Mouse (Mus musculus) adrenal gland, postnatal 25 days (tissue): ENCODE data around the gene Fam20a. TPM values are rescaled to one million over a fixed set of nuclear protein-coding genes. Genes with fewer than 3 reads are reported as not detected.
A peak's percentile ranks its signal among the peaks of the same experiment; 100 is the strongest.
"Not testable (repeated sequence)": the region's sequence is repeated elsewhere in the genome, so short reads cannot be mapped to it uniquely, and the experiment has no call there.

Experiments
- DNase-seq: peaks from one replicate; pipeline ENCODE4 v3.0.0; 2021; ENCODE audit warnings: mixed read lengths
- total RNA-seq: library from RNA; stranded (reverse); gene quantifications from 2 replicates; pipeline ENCODE4 v1.2.3, GENCODE M21; 2021

The Fam20a gene
- total RNA-seq, 1 experiment from 2014 or later, result 3.7 TPM

DNA sequence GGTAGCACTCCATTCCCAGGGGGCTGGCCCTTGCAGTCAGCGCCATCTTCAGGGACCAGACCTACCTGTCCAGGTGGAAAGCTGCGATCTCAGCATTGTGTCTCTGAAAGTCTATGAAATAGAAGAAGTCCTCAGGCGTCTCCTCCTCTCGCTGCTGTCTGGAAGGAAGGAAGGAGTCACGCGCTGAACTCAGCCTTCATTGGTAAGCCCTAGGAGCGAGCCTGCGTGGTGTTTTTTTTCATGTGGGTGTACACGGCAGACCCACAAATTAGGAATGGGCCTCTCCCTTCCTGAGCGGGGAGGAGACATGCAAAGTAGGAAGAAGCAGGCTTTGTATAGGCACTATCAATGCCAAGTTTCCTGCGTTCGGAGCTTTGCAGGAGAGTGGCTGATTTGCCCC is 43.8 kb downstream of the Fam20a start:
- DNase-seq, result no peak

DNA sequence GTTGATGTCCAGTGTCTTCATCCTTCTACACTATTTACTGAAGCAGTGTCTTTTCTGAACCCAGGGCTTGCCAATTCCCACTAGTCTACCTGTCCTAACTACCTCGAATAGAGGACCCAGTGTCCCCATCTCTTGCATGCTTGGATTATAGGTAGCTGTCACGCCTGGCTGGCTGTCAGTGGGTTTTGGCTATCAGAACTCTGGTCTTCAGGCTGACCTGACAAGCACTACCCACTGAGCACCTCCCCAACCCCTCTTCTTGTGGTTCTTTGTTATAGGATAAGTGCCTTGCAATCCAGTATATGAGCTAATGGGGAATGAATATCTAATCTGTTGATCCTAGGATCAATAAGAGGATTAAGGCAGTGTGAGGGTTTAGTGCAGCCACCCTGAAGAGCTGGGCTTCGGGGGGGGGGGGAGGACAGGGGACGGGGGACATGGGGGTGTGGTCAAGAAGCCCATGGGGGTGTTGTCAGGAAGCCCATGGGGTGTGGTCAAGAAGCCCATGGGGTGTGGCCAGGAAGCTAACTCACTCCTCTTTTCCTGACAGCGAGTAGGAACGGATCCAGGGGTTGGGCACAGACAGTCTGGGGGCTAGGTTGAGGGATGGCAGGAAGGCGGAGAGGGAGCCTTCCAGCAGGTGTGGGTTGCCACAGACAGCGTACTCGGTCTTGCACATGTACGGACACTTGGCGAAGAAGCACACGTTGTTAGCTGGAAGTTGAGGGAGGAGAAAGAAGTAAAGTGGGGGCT is 45.3 kb downstream of the Fam20a start:
- no peak for DNase-seq

DNA sequence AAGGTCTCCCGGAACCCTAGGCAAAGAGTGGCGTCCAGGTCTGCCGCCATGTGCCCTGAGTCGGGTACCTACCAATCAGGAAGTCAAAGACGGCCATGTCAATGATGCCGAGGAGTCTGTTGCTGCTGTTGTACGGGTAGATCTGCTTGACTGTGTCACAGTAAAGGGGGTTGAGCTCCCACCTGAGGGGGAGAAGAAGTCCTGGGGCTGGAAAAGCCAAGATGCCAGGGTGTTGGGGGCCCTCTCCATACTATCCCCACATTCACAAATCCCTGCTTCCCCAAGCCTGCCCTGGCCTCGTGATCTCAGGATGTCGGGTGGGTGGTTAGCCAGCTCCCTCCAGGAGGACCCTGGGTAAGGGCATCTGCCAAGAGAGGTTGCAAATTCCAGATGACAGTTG is 46.3 kb downstream of the Fam20a start:
- no peak for DNase-seq

DNA sequence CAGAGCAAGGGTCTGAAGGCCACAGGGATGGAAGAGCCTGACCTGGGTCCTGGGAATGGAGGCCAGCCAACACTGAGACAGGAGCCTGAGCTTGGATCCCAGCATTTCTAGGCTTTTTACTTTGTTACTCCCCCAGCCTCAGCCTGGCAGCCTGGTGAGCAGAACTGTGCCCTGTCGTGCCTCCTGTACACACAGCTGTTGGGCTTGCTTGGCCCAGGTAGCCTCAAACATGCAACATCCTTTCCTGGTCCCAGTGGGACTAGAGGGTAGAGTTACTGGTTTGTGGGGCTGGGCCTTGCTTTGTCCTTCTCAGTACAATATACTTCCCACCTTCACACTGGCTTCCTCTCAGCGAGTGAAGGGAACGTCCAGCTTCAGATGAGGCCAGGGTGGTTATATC is 46.9 kb downstream of the Fam20a start:
- DNase-seq, result no peak

DNA sequence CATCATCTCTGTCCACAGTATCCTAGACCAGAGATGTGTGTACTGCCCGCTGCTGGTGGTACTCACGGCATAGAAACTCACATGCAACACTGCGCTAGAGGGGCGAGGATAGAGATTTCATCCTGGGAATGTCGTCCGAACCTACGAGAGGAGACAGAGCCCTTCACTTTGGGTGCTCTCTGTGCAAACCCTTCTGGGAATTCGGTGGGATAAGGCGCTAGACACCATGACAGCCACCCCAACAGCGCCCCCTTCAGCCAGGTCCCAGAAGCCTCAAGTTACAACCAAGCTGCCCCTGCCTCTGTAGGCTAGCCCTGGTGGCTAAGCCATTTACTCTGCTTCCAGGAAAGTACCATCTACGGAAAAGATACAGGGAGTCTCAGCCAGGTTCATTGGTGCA is 47.5 kb downstream of the Fam20a start:
- DNase-seq, result no peak

DNA sequence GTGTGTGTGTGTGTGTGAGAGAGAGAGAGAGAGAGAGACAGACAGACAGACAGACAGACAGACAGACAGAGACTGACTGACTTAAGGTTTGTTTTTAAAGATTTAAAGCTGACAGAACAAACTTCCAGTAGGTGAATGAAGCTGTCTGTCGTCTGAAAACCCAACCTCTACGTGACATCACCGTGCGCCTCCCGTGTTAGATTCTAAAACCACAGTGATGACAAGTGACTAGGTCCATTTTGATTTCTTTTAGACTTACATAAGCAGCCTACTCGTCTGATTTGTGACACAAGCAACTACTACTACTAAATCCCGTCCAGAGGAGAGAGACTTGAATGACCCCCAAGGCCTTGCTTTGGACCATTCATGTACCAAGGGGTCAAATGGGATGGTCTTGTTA is 48.3 kb downstream of the Fam20a start:
- DNase-seq, result no peak

DNA sequence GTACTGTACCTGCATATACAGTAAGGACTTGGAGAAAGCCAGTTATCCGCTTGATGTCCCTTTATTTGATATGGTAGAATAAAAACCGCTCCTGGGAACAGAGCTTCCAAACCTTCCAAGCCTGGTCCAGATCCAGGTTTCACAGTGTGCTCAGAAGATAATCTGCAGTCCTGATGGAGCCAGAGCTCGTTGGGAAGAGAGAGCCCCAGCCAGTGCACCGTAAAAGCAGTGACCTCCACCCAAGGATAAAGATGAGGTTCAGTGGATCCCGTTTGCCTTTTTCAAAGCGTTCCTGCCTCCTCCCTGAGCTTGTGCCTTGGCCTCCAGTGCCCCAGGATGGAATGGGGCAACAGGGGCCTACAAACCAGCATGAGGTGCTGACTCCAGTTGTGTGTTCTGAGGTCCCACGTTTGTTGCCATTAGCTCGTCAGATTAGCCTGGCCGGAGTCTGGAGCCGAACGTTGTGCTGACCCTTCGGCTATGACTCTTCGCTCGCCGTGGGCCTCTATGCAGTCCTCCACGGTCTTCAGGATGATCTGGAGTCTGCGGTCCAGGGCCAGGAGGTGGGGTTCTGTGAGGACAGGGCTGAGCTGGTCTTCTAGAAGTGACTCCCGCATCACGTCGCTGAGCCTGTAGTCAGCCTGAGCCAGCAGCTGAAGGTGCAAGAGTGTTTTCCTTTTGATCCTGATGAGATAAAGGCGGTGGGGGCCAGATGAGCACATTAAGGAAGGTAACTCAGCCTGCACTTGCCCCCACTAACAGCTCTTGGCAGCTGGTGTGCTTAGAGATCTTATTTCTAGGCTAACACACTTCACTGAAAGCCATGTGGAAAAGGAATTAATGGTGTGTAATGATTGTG is 49.0 kb downstream of the Fam20a start:
- no peak for DNase-seq

DNA sequence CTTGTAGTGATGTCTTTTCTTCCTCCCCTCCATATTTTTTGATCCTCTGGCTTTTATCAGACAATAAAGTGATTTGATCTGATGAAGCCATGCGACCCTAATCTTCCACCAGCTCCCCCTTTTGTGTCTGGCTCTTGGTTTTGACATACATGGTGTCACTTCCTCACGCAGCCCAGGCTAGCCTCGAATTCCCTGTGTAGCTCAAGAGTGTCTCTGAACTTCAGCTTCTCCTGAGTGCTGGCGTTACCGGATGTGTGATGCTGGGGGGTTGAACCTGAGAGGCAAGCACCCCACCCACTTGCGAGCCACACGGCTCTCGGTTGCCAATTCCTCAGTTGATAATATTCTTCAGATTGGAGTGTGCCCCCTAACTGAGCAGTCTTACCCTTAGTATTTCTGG is 49.7 kb downstream of the Fam20a start:
- DNase-seq, result no peak

DNA sequence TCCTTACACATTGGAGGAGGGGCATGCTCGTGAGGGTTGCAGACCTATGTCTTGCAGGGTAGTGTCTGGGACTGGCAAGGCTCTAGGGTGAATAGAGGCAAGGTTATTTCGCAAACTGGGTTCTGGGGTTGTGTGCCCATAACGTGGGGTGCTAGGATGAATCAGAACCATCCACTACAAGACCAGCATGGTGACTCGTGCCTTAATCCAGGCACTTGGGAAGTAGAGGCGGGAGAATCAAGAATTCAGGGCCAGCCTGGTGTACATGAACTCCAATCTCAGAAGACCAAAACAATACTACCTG is 50.1 kb downstream of the Fam20a start:
- DNase-seq, result no peak

DNA sequence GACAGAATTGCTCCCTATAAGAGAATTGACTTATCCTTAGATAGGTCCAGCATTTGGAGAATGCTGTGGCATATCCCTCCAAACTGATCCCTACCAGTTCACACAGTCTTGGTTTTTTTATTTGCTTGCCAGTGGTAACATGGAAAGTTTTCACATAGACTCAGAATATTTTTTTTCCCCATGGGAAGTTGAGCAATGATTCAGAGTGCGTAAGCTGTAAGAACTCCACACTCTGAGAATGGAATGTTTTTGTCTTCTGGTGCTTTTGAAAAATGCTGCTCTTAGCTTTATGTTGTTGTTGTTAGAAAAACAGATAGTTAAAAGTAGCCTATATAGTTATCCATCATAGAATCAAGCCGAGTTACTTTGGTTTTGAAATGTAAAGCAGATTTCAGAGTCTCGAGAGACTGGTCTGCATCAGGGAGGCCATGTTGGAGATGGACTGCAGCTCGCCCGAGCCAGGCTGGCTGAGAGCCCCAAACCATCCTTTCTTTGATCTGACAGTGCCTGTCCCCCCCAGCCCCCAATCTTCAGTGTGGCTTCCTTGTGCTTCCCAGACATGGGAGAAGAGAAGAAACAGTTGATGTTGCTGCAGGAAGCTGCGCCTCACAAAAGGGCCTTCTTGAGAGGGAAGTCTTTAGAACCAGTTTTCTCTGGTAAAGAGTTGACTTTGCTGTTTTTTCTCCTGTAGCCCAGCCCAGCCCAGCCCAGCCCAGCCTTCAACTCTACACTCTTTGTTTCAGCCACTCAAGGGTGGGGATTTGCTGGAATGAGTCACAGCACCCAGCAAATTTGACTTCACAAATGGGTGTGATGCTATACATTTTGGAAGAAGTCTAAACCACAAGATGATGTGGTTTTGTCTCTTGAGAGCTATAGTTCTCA is 50.7 kb downstream of the Fam20a start:
- DNase-seq, result no peak

DNA sequence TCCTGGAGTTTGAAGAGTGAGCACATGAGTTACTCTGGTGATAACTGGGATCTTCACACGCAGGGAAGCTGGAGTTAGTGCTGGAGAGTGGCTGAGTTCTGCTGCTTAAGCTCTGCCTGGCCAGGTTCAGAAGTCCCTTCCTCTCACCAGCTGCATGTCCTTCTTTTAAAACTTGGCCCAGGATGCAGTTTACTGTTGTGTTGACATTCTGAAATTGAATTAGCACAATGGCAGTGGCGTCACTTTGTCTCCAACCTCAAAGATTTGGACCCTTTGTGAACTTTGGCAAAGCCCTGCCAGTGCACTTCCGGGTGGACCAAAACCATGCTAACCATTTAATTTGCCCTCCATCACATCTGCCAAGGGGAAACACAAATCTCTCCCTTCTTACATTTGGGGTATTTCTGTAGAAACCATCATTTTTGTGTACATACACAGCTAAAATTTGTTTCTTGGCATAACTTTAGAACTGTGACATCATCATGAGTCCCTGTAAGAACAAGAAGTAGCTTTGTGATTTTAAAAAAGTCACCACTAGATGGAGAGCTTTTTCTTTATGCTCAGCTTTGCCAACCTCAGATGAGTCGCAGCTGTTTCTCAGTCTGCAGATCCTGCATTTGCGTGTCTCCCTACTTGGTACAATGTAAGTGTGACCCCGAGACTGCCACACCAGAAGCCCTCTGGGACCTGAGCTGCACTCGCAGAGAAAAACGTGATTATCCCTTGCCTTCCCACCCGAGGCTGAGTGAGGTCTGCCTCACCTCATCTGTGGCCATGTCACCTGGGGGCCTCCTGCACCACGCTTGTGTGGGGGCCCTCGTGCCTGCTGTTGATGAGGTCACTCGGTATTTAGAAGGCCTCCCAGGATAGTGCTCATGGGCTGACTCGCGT is 51.8 kb downstream of the Fam20a start:
- DNase-seq, result no peak

DNA sequence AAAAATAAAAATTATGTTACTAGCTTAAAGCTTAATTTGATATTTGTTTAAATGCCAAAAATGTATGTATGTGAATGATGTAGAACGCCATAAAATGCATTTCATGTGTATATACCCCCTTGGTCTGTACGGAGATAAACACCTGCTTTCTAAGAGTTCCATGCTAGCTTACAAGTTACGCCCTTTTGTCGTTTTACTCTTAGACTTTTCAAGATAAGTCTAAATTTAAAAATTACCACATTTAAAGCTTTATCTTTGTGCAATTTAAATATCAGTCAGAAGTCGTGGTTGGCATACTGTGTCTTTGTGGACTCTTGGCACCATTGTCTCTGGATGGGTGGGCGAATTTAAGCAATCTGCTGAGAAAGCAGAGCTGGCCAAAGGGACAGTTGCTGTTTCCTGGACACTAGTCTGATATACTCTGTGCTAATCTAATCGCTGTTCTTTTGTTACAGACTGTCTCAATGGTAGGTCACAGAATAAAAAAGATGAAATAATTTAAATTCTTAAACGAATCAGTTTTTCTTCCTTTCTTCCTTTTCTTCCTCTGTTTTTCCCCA is 52.9 kb downstream of the Fam20a start:
- no peak for DNase-seq

DNA sequence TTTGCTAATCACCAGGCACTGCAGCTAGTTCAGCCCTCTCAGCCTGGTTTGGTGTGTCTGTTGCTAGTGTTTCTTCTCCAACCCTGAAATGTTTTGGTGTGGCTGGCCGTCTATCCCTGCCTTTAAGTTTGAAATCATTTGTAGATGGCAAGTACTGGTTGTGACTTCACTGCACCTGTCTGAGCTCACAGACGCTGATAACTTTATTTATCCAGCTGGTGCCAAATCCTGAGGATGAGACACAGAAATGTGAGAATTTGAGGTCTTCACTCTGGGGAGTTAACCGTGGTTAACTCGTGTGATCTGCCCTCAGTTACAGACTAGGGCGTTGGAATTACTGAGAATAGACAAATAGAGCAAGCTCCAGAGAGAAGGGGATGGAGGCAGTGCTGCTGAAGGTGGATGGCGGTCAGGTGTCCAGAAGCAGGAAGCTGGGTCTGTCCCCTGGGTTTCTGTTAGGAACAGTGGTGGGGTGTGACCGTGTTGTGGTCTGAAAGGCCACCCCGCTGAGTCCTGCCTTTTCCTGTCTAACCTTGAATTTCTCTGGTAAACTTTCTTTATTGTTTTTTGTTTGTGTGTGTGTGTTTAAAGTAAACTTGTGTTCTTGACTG is 53.9 kb downstream of the Fam20a start:
- no peak for DNase-seq

DNA sequence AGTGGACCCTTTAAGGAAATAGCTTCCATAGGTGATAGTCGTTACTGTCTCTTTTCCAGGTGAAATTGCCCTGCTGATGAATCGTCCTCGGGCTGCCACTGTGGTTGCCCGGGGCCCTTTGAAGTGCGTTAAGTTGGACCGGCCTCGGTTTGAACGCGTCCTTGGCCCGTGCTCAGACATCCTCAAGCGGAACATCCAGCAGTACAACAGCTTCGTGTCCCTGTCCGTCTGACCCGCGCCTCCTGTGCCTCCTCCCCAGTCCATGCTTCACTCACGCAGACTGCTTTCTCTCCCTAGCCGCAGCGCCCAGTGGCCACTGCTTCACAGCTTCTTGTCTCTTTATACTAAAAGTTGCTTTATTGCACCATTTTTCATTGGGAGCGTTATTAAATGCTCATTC is 54.7 kb downstream of the Fam20a start:
- peak; percentile 55 for DNase-seq

DNA sequence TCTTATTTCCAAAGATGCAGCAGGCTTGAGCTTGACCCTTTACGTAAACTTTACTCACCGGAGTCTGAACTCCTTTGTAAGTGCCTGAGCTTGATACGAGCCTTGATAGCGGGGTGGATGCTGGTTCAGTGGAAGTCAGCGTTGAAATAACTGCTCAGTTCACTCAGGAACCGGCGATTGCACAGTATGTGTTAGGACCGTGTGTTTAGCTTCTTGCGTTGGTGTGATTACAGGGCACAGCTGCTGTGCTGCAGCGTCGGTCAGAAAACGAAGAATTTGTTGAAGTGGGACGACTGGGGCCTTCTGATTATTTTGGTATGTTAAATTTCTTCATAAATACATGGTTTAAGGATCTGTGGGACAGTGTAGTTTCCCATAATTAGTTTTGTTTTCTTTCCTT is 55.7 kb downstream of the Fam20a start:
- no peak for DNase-seq

DNA sequence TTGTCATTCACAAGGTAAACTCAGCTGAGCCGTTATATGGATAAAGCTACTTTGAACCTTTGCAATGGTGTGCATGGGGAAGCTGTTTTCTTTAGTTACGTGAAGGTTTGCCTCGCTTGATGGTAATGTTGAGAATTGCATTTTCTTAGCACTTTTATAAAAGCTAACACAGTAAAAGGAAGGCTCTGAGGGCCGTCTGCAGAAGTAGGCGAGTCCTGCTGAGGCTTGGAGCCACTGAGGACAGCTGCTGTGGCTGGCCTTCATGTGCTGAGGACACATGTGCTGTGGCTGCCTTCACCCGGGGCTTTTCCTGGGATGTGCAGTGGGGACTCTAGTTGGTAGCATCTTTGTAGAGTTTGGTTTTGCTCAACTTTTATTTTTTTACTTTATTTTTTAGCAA is 56.7 kb downstream of the Fam20a start:
- DNase-seq, result no peak

DNA sequence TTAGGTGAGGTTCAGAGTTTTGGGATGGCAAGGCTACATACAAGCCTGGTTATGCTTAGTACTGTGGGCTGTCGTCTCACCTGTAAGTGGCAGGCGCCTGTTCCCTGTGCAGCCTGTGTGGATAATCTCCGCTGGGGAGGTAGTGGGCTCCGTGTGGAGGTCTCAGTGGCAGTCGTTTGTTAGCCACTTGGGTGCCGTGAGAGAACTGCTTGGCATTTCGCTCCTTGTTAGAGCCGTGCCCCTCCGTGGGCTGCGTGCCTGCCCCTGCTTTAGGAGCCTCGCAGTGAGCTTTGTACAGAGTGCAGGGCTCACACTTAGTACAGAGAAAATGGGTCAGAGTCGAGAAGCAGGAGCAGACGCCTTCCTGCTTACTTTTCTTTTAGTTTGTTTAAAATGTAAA is 57.8 kb downstream of the Fam20a start:
- DNase-seq, result no peak

DNA sequence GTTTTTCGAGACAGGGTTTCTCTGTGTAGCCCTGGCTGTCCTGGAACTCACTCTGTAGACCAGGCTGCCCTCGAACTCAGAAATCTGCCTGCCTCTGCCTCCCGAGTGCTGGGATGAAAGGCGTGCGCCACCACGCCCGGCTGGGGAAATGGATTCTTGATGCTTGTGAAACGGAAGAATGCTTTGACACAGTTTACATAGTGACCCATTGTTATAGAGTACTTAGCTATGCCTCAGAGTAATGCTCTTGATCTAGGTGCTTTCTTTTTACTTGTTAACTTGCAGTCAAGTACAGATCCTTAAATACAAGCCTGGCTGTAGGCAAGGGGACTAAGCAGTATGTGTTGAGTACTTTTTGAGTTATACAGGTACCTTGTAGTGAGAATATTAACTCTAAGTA is 61.6 kb downstream of the Fam20a start:
- not testable (repeated sequence) for DNase-seq

DNA sequence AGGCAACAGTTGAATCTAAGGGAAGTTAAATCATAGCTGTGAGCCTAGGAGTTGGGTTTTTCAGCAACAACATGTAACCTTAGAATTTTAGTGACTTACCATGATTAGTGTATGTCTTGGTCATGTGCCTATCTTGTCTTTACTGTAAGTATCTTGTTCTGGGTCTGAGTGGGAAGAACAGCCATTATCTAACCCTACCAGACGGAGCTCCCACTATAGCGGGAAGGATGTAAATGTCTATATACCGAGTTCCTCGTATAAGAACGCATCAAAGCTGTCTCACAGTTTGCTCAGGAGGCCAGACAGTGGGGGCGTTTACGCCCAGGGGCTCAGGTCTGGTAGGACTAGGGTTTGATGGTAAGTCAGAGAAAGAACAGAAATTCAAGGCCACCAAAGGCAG is 65.8 kb downstream of the Fam20a start:
- no peak for DNase-seq

DNA sequence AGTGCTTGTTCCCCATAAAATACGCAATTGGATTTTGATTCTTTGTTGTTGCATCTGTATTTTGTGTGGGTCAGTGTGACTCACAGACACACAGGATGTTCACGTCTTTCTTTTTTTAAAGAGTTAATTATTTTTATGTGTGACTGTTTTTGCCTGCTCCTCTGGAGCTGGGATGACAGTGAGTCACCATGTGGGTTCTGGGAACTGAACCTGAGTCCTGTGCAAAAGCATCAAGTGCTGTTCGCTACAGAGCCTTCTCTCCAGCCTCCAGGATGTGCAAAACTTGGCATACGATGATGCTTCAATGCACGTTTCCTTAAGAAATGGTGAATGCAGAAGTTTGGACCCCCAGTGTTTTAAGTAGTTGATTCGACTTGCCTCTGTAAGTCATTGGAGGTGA is 67.5 kb downstream of the Fam20a start:
- DNase-seq, result no peak

DNA sequence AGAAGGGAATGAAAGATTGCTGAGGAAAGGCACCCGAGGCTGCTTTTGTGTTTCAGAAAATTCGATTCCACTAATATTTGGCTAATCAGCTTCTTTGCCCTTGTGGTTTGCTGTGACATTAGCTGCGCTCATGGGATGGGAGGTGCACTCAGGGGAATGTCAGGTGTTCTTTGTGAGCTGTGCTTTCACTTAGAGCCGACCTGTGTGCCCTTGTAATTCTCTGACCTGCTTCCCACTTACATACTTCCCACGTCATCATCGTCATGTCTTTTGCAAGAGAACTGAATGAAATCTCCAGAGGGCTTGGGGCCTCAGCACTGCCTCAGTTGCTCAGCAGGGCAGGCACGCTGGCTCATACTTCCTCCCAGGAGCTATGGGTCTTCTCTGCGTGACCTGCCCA is 68.9 kb downstream of the Fam20a start:
- DNase-seq, result no peak
